Mouse (Mus musculus) embryonic fibroblast, embryonic 13.5 days (primary cell): ENCODE results near the gene Chuk.

ENCODE experiments used
- CTCF ChIP-seq: IDR thresholded peaks from 2 replicates; pipeline ENCODE4 v1.5.1; 2011; ENCODE audit warnings: mild to moderate bottlenecking, control low read depth, low read length, moderate library complexity, borderline replicate concordance; ENCODE audit not compliant: insufficient read depth
- POLR2A ChIP-seq: IDR thresholded peaks from 2 replicates; pipeline ENCODE4 v1.6.1; 2011; ENCODE audit warnings: low read depth, mild to moderate bottlenecking, control low read depth, low read length, moderate library complexity

- TF ChIP-seq CTCF, result no peak
- TF ChIP-seq POLR2A, result no peak
These were observed 39.7 kb upstream of the Chuk start for GRCm38 (mm10) chr19:44146951-44147350.
